Mouse (Mus musculus) intestine, embryonic 15.5 days (tissue): ENCODE data around the gene Rgl1. TPM values are rescaled to one million over a fixed set of nuclear protein-coding genes. Genes with fewer than 3 reads are reported as not detected.

ENCODE experiments used
- ATAC-seq: fragments of 200-750 bp; cut with Nextera tagmentation; 2 replicates; pipeline ENCODE4 v1.8.0; 2017; ENCODE audit warnings: moderate TSS enrichment, moderate library complexity
- H3K27ac ChIP-seq: fragments of 300-500 bp; sonication (generic); 2 replicates; pipeline ENCODE4 v1.5.1; 2015; ENCODE audit warnings: mild to moderate bottlenecking, inconsistent platforms
- H3K27me3 ChIP-seq: fragments of 300-500 bp; sonication (generic); replicated peaks from 2 replicates; pipeline ENCODE4 v1.6.1; 2015; ENCODE audit warnings: inconsistent platforms
- H3K36me3 ChIP-seq: fragments of 300-500 bp; sonication (generic); 2 replicates; pipeline ENCODE4 v1.6.1; 2015; ENCODE audit warnings: inconsistent platforms
- H3K4me1 ChIP-seq: fragments of 300-500 bp; sonication (generic); replicated peaks from 2 replicates; pipeline ENCODE4 v1.6.1; 2015; ENCODE audit warnings: inconsistent platforms
- H3K4me2 ChIP-seq: fragments of 300-500 bp; sonication (generic); replicated peaks from 2 replicates; pipeline ENCODE4 v1.6.1; 2015; ENCODE audit warnings: mild to moderate bottlenecking, inconsistent platforms
- H3K4me3 ChIP-seq: fragments of 300-500 bp; sonication (generic); replicated peaks from 2 replicates; pipeline ENCODE4 v1.5.1; 2015; ENCODE audit warnings: inconsistent platforms
- H3K9ac ChIP-seq: fragments of 300-500 bp; sonication (generic); 2 replicates; pipeline ENCODE4 v1.6.1; 2015; ENCODE audit warnings: inconsistent platforms
- H3K9me3 ChIP-seq: fragments of 300-500 bp; sonication (generic); 2 replicates; pipeline ENCODE4 v1.6.1; 2016; ENCODE audit warnings: inconsistent platforms
- WGBS: fragments of 180-500 bp; shearing (Covaris S2); methylation state at CpG from one replicate; pipeline ENCODE4 v1.1.7; 2015; 5-methylcytosine and 5-hydroxymethylcytosine counted together
- polyA plus RNA-seq: library from polyadenylated mRNA; unstranded; fragments of >200 nt; fragmentation: Nextera tagmentation; extraction: Ambion mirVana; gene quantifications from 2 replicates; pipeline ENCODE4 v1.2.1, GENCODE M21; 2015

Gene Rgl1
- polyA plus RNA-seq, 1 experiment from 2014 or later: 44.8 TPM

DNA sequence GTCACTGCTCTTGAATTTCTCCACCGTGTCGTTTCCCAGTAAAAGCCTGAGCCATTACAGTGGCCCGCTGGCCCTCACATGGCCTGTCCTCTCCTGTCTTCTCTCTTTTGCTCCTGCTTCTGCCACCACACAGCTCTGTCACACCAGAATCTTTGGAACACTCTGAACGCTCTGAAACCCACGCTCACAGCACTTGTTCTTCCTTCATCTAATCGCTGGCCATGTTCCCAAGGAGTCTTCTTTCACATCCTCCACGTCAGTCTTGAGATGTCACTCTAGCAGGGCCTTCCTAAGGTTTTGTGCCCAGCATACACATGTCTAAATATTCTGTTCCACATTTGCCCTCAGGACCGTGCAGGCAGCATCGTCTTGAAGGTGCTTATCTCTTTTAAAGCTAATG lies 4.9 kb upstream of the Rgl1 start:
- Histone ChIP-seq H3K27me3 (no peaks in the 10 kb centered on the region), H3K9me3 (no peaks in the 10 kb centered on the region), H3K4me1 (no peaks in the 10 kb centered on the region), H3K36me3 (peaks cover 18% of the 10 kb centered on the region), H3K9ac (no peak overlapping the region), H3K4me2 (no peak overlapping the region), H3K27ac (no peak overlapping the region), H3K4me3 (no peak overlapping the region)
- WGBS: 95% methylated on average over 9 of the region's 9 CpGs
- ATAC-seq: no peak

DNA sequence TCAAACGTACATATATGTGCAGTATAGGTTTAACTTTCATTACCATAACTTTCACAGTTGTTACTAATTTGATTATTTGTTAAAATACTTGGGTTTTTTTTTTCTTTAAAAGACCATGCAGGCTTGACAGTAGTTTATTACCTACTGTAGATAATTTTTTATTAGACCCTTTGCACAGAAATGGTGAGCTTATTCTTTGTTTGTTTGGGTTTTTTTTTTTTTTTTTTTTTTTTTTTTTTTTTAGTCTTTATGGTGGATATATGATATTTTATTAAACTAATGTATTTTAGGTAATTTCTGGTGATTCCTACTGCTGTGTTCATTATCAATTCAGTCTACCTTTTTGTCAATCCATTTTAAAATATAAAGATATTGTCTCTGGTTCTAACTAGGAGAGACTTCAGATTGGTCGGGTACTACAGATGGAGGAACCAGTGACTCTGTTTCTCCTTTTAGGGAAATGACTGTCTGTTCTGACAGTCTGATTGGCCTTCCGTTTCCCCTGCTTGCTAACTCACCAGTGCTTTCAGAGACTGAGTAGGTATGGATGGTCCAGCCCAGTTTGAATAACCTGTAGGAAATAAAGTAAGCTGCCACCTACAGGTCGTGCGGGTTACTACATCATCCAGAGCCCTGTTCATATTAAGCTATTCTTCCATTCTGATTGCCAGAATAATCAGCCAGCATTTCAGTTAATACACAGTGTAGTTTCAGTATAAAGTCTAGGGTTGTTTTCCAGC lies 1.8 kb upstream of the Rgl1 start:
- ATAC-seq: peak; percentile 18; the same call in 1 of the 2 replicates
- H3K4me3 ChIP-seq: peak overlapping the region; percentile 96
- no peak overlapping the region for H3K27ac ChIP-seq
- peaks cover 11% of the 10 kb centered on the region for H3K36me3 ChIP-seq
- H3K27me3 ChIP-seq: no peaks in the 10 kb centered on the region; the same call in 1 of the 2 replicates
- WGBS: 10% methylated on average over 5 of the region's 5 CpGs
- H3K9ac ChIP-seq: no peak overlapping the region
- no peaks in the 10 kb centered on the region for H3K9me3 ChIP-seq
- no peaks in the 10 kb centered on the region for H3K4me1 ChIP-seq
- peak overlapping the region; percentile 98 for H3K4me2 ChIP-seq

DNA sequence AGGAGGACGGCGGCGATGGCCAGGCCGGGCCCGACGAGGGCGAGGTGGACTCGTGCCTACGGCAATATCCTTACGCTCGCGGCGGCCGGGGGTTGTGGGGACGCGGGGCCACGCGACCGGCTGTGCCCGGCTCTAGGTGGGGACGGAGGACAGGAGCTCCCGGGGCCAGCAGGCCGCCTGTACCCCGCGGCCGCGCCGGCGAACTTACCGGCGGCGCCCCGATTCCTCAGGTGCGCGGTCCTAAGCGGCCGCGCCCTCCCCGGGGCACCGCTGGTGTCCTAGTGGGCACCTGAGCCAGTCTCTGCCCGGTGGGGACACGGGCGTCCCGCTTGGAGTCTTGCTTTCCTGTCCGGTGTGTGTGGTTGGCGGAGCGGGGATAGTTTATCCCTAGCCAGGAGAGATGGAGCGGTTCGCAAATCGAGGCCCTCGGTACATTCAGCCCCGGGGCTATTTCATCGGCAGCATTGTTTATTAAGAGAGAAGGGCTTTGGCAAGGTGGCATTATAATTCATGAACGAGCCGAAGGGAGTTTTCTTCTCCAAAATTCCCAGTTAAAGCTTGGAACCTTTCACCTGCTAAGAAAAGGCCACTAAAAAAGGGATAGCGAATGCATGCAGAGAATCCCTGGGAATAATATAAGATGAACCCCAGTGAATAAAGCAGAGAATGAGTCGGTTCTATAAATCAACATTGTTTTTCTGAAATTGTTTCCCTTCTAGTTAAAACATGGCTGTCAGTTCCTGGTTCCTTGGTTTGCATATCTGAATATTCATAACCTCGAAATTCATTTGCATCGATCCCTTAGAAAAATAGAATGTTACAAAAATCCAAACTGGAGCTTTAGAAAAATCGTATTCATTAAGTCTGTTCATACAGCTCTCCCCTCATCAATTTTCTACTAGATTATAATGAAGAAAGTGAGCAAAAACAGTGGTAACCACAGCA lies 925 bp upstream of the Rgl1 start:
- Histone ChIP-seq H3K4me3 (peak overlapping the region; percentile 96), H3K27me3 (no peaks in the 10 kb centered on the region; the same call in 1 of the 2 replicates), H3K36me3 (peaks cover 11% of the 10 kb centered on the region), H3K9ac (peak overlapping the region; percentile 97), H3K27ac (peak overlapping the region; percentile 89), H3K4me1 (no peaks in the 10 kb centered on the region), H3K9me3 (no peaks in the 10 kb centered on the region), H3K4me2 (peak overlapping the region; percentile 98)
- ATAC-seq: peak; percentile 77
- WGBS: 1% methylated on average over 60 of the region's 60 CpGs

DNA sequence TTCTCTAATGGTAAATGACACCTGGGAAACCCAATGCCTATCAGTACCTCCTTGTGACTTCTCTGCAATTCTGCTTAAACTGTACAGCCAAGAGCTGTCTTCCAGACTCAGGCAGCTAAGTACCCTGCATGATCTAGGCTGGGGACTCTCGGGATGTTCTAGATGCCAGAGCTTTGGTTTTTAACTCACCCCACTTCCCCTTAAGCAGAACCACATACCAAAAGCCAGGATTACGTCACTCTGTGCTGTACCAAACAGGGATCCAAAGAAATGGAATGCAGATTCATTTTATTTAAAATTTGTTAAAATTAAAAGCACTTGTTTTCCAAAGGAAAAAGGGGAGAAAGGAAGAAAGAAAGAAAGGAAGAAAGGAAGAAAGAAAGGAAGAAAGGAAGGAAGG lies 4.4 kb downstream of the Rgl1 start:
- no peaks in the 10 kb centered on the region for H3K4me1 ChIP-seq
- 78% methylated on average over 2 of the region's 2 CpGs for WGBS
- no peak for ATAC-seq
- no peaks in the 10 kb centered on the region; the same call in 1 of the 2 replicates for H3K27me3 ChIP-seq
- H3K36me3 ChIP-seq: no peaks in the 10 kb centered on the region
- no peak overlapping the region for H3K4me3 ChIP-seq
- no peak overlapping the region for H3K9ac ChIP-seq
- H3K4me2 ChIP-seq: no peak overlapping the region
- no peak overlapping the region for H3K27ac ChIP-seq
- H3K9me3 ChIP-seq: no peaks in the 10 kb centered on the region

DNA sequence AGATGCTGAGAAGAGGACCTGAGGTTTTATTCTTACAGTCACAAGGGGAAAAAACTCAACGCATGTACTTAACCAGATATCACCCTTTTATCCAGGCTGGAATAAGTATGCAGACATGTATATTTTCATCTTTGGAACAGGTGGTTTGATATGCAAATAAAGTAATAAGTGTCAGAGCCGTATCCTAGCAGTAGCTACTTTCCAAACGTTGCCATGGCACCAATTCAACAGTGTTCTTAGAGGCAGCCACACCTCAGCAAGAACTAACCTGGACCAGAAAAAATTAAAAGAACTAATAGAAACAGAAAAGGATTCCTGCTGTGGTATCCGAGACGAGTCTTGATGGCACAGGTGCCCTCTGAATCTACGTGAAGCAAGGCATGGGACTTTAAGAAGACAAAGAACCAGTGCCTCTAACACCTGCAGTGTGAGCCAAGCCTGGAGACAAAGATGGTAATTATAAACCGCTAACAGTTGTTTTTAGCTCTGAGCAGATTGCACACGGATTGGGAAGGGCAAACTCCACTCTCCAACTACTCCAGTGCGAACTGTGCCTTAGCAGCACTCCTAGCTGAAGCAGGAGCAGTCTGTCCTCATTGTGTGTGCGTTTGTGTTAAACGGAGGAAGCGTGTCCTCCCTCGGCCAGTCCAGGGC lies 15.7 kb downstream of the Rgl1 start, which contains the start of gene Apobec4:
Gene Apobec4, plus strand, starts transcription at position 240 of the 654 bp plus-strand sequence.
- Histone ChIP-seq H3K9me3 (no peaks in the 10 kb centered on the region), H3K9ac (no peak within 1 kb of the TSS), H3K27ac (no peak within 1 kb of the TSS), H3K4me2 (no peak within 1 kb of the TSS), H3K4me3 (no peak within 1 kb of the TSS), H3K36me3 (no peaks in the 10 kb centered on the region), H3K4me1 (no peaks in the 10 kb centered on the region), H3K27me3 (no peaks in the 10 kb centered on the region)
- 69% methylated on average over 13 of the region's 13 CpGs for WGBS
- no peak for ATAC-seq

DNA sequence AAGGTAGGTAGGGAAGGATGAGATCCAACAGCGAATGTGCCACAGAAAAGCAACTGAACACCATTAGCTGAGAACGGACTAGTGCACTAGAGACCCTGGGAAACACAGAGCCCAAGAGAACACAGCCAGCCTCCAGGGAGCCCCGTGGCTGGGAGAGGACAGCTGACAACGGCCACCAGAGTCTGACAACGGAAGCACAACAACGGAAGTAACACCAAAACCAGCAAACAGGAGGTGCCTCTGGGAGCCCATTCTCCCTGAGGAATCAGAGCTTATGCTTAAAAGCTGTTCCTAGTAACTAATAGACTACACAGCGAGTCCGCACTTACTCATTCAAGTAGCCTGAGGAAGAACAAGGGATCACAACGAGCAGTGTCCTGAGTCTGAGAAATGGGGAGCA lies 16.9 kb downstream of the Rgl1 start:
- 73% methylated on average over 9 of the region's 9 CpGs for WGBS
- H3K27me3 ChIP-seq: no peaks in the 10 kb centered on the region
- no peaks in the 10 kb centered on the region for H3K9me3 ChIP-seq
- H3K4me2 ChIP-seq: no peak overlapping the region
- no peaks in the 10 kb centered on the region for H3K4me1 ChIP-seq
- no peak overlapping the region for H3K4me3 ChIP-seq
- H3K36me3 ChIP-seq: no peaks in the 10 kb centered on the region
- no peak overlapping the region for H3K9ac ChIP-seq
- H3K27ac ChIP-seq: no peak overlapping the region
- no peak for ATAC-seq

DNA sequence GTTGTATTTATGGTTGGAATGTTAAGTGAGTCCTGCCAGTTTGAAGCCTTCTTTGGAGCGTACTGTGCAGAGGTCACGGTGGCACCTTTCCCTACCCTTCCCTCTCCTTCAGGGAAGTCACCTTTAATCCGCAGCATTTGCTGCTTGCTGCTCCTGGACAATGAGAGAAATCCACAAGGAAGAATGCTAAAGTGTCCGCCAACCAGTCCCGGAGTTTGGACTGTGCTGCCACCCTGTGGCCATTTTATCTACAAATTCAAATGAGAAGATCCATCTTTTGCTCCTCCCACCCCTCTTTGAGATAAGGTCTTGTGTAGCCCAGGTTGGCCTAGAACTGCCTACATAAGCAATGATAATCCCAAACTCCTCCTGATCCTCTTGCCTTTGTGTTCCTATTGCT lies 19.7 kb downstream of the Rgl1 start:
- no peaks in the 10 kb centered on the region for H3K4me1 ChIP-seq
- no peak overlapping the region for H3K9ac ChIP-seq
- no peak overlapping the region for H3K4me3 ChIP-seq
- peak; percentile 62 for ATAC-seq
- H3K9me3 ChIP-seq: no peaks in the 10 kb centered on the region
- no peaks in the 10 kb centered on the region for H3K36me3 ChIP-seq
- H3K4me2 ChIP-seq: no peak overlapping the region
- WGBS: 8% methylated on average over 5 of the region's 5 CpGs
- no peak overlapping the region for H3K27ac ChIP-seq
- no peaks in the 10 kb centered on the region for H3K27me3 ChIP-seq

DNA sequence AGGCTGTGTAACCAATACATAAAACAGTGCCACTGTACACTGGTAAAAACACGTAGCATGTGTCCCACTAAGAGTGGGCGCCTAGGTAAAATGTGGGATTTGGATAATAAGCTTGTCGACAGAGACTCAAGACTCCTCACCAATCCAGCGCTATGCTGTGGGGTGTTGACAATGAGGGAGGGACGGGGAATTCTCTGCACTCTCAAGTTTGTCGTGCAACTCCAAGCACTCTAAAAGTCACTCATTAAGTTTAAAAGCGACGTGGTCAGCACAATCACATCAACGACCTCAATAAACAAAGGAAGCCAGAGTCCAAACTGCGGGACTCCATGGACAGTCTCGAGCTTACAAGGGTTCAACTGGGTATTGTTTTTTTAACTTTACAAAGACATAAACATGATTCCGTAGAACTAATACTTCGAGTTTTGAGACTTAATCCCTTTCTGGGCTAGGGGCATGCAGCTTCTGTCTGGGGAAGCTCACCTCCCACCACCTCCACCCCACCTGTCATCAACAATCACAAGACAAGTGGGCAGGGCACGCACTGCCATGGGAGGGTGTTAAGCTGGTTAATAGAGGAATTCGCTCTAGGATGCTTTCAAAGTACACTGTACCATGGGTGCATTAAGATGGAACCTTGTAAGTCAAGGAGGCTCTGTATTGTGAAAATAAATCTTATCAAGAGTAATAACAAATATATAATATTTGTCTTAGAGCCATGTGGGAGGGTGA lies 22.9 kb downstream of the Rgl1 start:
- no peak overlapping the region for H3K4me2 ChIP-seq
- WGBS: 51% methylated on average over 15 of the region's 15 CpGs
- H3K36me3 ChIP-seq: no peaks in the 10 kb centered on the region
- no peak for ATAC-seq
- no peak overlapping the region for H3K4me3 ChIP-seq
- H3K9ac ChIP-seq: no peak overlapping the region
- no peaks in the 10 kb centered on the region for H3K4me1 ChIP-seq
- H3K27me3 ChIP-seq: no peaks in the 10 kb centered on the region
- H3K9me3 ChIP-seq: no peaks in the 10 kb centered on the region
- no peak overlapping the region for H3K27ac ChIP-seq

DNA sequence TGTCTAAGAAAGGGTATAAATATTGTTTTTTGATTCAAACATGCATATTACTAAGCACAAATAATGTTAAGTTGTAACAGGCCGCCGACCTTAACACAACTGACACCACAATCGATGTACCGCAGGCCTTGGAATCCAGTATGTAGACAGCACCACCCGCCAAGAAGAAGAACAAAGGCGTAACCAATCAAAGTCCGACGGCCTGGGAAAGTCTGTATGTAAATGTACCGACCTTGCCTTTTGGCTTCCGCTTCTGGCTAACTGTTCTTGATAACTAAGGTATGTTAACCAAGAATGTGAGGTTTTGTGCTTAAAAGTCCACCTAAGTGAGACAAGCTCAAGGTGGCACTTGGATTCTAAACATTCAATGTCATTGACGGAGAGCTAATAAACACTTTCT lies 26.8 kb downstream of the Rgl1 start:
- no peak overlapping the region for H3K27ac ChIP-seq
- no peak overlapping the region for H3K4me3 ChIP-seq
- no peaks in the 10 kb centered on the region for H3K36me3 ChIP-seq
- H3K4me1 ChIP-seq: no peaks in the 10 kb centered on the region
- H3K9me3 ChIP-seq: no peaks in the 10 kb centered on the region
- H3K9ac ChIP-seq: no peak overlapping the region
- H3K27me3 ChIP-seq: no peaks in the 10 kb centered on the region
- no peak overlapping the region for H3K4me2 ChIP-seq
- no peak for ATAC-seq
- 90% methylated on average over 11 of the region's 11 CpGs for WGBS

DNA sequence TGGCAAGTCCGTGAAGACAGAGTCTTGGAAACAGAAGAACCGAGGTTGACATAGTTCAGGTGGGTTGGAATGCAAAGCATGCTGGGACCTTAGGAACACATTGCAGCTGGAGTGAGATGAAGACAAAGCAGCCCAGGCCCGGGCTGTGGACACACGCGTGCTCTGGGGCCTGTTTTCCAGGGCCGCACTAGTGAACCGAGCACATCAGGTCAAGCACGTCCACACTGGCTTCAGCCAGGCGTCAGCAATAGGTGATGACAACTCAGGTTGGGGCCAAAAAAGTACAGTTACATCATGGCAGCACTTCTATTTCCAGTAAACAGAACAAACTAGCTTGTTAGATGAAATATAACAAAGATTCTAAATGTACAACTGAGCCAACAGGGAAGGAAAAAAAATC lies 27.4 kb downstream of the Rgl1 start:
- Histone ChIP-seq H3K4me1 (no peaks in the 10 kb centered on the region), H3K9ac (no peak overlapping the region), H3K4me3 (no peak overlapping the region), H3K9me3 (no peaks in the 10 kb centered on the region), H3K27ac (no peak overlapping the region), H3K4me2 (no peak overlapping the region), H3K36me3 (no peaks in the 10 kb centered on the region), H3K27me3 (no peaks in the 10 kb centered on the region)
- WGBS: 78% methylated on average over 9 of the region's 9 CpGs
- no peak for ATAC-seq

DNA sequence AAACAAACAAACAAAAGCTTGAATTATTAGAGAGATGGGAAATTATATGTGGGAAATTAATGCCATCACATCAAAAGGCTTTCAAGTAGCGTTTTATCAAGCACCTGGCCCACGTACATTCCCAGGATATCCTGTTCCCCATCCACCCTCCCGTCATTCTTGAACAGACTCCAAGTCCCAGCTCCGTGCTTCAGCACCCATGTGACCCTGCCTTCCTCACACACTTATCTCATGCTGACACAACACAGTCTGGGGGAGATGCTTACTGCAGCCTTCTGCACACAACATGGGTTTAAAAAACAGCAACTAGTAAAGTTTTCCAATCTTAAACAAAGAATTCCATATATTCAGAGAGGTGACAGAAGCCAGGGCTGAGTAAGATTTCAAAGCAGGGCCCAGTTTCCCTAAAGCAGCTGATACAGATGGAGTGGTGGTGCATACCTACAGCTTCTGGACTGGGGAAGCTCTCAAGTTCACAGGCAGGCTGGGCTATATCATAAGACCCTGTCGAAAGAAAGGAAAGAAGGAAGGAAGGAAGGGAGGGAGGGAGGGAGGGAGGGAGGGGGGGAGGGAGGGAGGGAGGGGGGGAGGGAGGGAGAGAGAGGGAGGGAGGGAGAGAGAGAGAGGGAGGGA lies 38.4 kb downstream of the Rgl1 start:
- no peaks in the 10 kb centered on the region for H3K36me3 ChIP-seq
- H3K4me1 ChIP-seq: no peaks in the 10 kb centered on the region
- ATAC-seq: no peak; the same call in 1 of the 2 replicates
- no peak overlapping the region for H3K9ac ChIP-seq
- H3K27ac ChIP-seq: no peak overlapping the region
- H3K27me3 ChIP-seq: no peaks in the 10 kb centered on the region
- H3K9me3 ChIP-seq: no peaks in the 10 kb centered on the region
- H3K4me2 ChIP-seq: no peak overlapping the region
- WGBS: 37% methylated on average over 4 of the region's 5 CpGs
- no peak overlapping the region for H3K4me3 ChIP-seq
